Mouse (Mus musculus) cerebellum, adult 9-11 months (tissue): ENCODE measurements around the gene Trrap.
A peak's percentile ranks its signal among the peaks of the same experiment; 100 is the strongest.

ENCODE experiments used
- DNase-seq: peaks from one replicate; pipeline ENCODE4 v3.0.0; 2022

Trrap gene

GRCm38 (mm10) chr5:144786464-144786863, 18.9 kb downstream of the Trrap start:
- no peak for DNase-seq

GRCm38 (mm10) chr5:144793374-144793773, 25.8 kb downstream of the Trrap start:
- no peak for DNase-seq

DNA sequence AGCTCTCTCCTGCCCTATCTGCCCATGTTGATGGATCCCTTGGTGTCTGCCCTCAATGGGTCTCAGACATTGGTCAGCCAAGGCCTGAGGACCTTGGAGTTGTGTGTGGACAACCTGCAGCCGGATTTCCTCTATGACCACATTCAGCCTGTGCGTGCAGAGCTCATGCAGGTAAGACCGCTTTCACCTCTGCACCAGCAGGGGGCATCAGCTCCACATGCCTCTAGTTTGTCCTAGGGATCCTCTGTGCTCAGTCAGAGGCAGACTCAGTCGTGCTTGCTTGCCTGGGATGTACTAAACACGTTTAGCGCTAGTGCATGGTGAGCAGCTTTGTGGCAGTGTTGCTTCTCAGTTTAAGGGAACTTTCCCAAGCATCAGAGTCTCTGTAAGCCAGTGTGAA, 27.2 kb downstream of the Trrap start:
- DNase-seq, result no peak

GRCm38 (mm10) chr5:144797116-144797515, 29.6 kb downstream of the Trrap start:
- DNase-seq, result no peak

- no peak for DNase-seq
Observed at GRCm38 (mm10) chr5:144803066-144803465, 35.5 kb downstream of the Trrap start.

DNA sequence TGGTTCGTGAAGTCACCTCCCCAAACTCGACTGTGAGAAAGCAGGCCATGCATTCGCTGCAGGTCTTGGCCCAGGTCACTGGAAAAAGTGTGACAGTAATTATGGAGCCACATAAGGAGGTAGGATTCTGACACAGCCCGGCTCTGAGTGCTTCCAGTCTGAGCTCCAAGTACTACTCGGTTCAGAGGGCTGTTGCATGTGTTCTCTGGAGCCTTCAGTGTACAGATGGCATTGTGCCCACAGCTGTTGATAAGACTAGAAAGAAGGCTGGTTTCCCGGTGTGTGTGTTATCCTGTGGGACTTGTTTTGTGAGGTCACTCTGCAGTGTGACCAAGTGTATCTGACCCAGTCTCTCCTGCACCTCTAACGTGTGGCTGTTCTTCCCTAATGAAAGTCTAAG, 36.6 kb downstream of the Trrap start:
- DNase-seq, result no peak

DNA sequence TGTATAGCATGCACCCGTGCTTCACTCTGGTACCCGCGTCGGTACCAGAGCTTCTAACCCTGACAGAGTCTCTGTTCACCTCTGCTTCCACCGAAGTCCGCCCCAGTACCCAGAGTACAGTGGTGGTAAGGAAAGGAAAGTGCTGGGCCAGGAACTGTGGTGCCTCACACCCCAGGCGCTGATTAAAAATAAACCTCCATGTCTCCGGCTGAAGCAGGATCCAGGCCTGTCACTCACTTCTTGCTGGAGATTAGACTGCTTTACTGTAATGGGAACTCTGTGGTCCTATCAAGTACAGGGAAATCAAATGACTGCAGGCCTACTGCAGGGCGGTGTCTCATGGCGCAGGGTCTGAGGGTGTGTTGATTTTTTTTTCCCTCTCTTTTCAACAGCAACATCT, 39.4 kb downstream of the Trrap start:
- DNase-seq, result no peak

- peak; percentile 72 for DNase-seq
Observed at GRCm38 (mm10) chr5:144828365-144829102, 61.0 kb downstream of the Trrap start.

DNA sequence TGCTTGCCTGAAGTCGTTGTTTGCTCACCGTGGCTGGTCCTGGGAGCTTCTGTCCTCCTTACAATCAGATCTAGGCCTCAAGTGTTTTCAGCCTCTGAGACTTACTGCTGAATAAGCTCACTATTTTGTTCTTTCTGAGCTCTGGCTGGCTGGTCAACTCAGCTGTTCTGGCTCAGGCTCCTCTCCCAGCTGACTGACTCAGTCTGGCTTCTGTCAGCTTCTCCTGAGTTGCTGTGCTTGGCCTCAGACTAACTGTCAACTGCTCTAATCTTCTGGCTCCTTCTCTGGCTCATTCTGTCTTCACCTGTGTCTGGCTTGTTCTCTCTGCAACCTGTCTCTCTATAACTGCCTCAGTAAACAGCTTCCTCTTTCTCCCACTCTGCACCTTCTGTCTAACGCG, 62.1 kb downstream of the Trrap start:
- no peak for DNase-seq

DNA sequence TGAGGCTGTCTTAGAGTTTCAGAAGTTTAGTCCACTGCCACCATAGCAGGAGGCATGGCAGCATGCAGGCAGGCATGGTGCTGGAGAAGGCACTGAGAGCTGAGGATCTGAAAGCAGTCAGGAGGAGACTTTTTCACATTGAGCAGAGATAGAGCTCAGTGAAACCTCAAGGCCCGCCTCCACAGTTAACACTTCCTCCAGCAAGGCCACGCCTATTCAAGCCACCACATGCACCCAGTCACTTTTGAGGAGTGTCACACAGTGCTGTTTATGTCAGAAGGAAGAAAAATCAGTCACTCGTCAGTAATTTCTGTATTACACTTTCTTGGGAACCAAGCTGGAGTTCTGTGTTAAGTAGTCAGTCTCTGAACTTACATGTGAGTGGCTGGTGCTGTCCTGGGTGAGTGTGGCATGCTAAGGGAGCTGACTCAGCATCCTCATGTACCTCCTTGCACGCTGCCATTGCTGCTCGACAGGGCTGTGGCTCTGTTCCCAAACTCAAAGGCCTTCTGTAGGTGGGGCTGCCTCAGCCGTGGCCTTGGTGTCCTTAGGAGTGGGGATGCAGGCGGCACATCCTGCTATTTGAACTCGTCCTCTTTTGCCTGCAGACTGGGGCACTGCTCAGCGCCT, 64.4 kb downstream of the Trrap start:
- no peak for DNase-seq

- DNase-seq, result no peak
Observed at GRCm38 (mm10) chr5:144836100-144836499, 68.6 kb downstream of the Trrap start.

- peak; percentile 92 for DNase-seq
Observed at GRCm38 (mm10) chr5:144845352-144845751, 77.8 kb downstream of the Trrap start.

- DNase-seq, result no peak
Observed at GRCm38 (mm10) chr5:144848735-144849134, 81.2 kb downstream of the Trrap start.

DNA sequence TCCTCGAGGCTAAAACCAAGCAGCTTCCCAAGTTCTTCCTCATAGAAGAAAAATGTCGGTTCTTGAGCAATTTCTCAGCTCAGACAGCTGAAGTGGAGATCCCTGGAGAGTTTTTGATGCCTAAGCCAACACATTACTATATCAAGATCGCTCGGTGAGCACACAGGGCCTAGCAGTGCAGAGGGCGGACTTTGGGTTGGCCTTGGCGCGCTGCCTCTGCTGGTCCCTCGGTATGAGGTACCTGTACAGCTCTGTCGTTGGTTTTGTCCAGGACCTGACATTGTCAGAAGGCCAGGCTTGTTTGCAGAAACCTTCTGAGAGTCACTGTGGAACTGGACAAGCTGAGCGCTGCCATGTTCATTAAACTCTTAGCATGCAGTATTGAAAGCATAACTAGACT, 82.4 kb downstream of the Trrap start:
- no peak for DNase-seq

GRCm38 (mm10) chr5:144851820-144852219, 84.3 kb downstream of the Trrap start:
- no peak for DNase-seq

- no peak for DNase-seq
Observed at GRCm38 (mm10) chr5:144853931-144854330, 86.4 kb downstream of the Trrap start.

DNA sequence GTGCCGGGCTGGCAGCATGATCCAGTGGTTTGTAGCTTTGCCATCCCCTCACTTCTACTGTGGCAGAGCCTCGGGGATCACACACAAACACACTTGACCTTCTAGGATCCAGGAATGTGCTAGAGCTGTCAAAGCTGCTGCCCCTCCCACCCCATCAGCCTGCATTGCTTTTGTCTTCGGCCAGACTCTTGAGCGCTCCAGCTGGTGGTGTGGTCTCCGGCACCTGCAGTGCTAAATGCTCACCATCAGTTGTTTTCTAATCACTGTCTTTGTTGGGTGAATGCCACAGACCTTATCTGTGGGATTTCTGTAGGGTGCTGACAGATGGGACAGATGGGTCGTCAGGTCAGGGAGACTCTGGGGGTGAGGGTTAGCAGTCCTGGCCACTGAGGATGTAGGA, 88.4 kb downstream of the Trrap start:
- DNase-seq, result no peak

GRCm38 (mm10) chr5:144858527-144858926, 91.0 kb downstream of the Trrap start:
- DNase-seq, result no peak

- no peak for DNase-seq
Observed at GRCm38 (mm10) chr5:144859284-144859683, 91.8 kb downstream of the Trrap start.

- no peak for DNase-seq
Observed at GRCm38 (mm10) chr5:144860913-144861312, 93.4 kb downstream of the Trrap start.

GRCm38 (mm10) chr5:144866923-144867322, 99.4 kb downstream of the Trrap start:
- DNase-seq, result no peak

GRCm38 (mm10) chr5:144869466-144869865, 101.9 kb downstream of the Trrap start:
- DNase-seq, result no peak

DNA sequence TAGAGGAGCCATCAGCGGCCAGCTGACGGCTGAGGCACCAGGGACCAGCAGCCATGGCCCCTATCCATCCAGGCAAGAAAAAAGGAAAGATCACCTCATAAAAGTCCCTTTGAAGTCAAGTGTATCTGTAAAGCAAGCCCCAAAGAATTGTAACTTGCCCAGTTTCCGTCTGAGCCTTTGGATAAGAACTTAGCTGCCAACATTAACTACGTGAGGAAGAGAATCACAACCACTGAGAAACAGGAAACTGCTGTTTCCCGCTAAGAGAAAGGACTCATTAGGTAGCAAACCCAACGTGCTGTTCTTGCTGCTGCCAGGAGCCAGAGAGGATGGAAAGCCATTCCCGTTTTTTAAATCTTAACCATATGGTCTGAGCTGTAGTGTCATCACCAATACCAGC, 103.2 kb downstream of the Trrap start:
- DNase-seq, result no peak

- DNase-seq, result no peak
Observed at GRCm38 (mm10) chr5:144871775-144872174, 104.2 kb downstream of the Trrap start.

DNA sequence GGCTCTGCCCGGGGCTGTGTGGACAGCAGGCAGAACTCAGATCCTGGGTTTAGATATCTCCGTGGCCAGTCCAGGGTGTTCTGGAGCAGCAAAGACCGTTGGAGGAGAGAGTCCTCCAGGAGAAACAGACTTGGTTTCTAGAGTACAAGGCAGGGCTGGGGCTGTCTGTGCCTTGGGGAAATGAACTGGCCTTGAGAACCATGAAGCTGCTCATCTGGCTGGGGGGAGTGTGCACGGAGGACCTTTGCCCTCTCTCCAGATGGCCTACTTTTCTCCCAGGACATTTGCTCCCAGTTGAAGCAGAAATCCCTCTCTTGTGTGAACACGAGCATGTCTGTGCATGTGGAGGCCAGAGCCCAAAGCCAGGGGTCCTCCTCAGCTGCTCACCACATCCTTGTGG, 104.8 kb downstream of the Trrap start:
- DNase-seq, result no peak
